Mouse (Mus musculus) stomach, embryonic 15.5 days (tissue): Measurements from ENCODE around the gene Fndc4. TPM values are rescaled to one million over a fixed set of nuclear protein-coding genes. Genes with fewer than 3 reads are reported as not detected.

Experiments used
- ATAC-seq: fragments of 200-750 bp; cut with Nextera tagmentation; 2 replicates; pipeline ENCODE4 v1.8.0; 2017; ENCODE audit warnings: low read depth, moderate number of reproducible peaks, moderate TSS enrichment; ENCODE audit not compliant: insufficient read depth, low FRiP score
- H3K27ac ChIP-seq: fragments of 300-500 bp; sonication (generic); 2 replicates; pipeline ENCODE4 v1.5.1; 2015; ENCODE audit warnings: mild to moderate bottlenecking, inconsistent platforms
- H3K27me3 ChIP-seq: fragments of 300-500 bp; sonication (generic); replicated peaks from 2 replicates; pipeline ENCODE4 v1.6.1; 2015; ENCODE audit warnings: inconsistent platforms
- H3K36me3 ChIP-seq: fragments of 300-500 bp; sonication (generic); 2 replicates; pipeline ENCODE4 v1.6.1; 2015; ENCODE audit warnings: inconsistent platforms
- H3K4me1 ChIP-seq: fragments of 300-500 bp; sonication (generic); 2 replicates; pipeline ENCODE4 v1.6.1; 2015; ENCODE audit warnings: inconsistent platforms
- H3K4me2 ChIP-seq: fragments of 300-500 bp; sonication (generic); 2 replicates; pipeline ENCODE4 v1.6.1; 2015; ENCODE audit warnings: mild to moderate bottlenecking, inconsistent platforms
- H3K4me3 ChIP-seq: fragments of 300-500 bp; sonication (generic); replicated peaks from 2 replicates; pipeline ENCODE4 v1.5.1; 2015; ENCODE audit warnings: inconsistent platforms
- H3K9ac ChIP-seq: fragments of 300-500 bp; sonication (generic); 2 replicates; pipeline ENCODE4 v1.6.1; 2015; ENCODE audit warnings: inconsistent platforms
- H3K9me3 ChIP-seq: fragments of 300-500 bp; sonication (generic); 2 replicates; pipeline ENCODE4 v1.6.1; 2016; ENCODE audit warnings: inconsistent platforms
- WGBS: fragments of 180-500 bp; shearing (Covaris S2); methylation state at CpG from one replicate; pipeline ENCODE4 v1.1.7; 2015; 5-methylcytosine and 5-hydroxymethylcytosine counted together
- polyA plus RNA-seq: library from polyadenylated mRNA; unstranded; fragments of >200 nt; fragmentation: Nextera tagmentation; extraction: Ambion mirVana; gene quantifications from 2 replicates; pipeline ENCODE4 v1.2.1, GENCODE M21; 2015

Fndc4 gene
- polyA plus RNA-seq, 1 experiment from 2014 or later = 38.6 TPM

DNA sequence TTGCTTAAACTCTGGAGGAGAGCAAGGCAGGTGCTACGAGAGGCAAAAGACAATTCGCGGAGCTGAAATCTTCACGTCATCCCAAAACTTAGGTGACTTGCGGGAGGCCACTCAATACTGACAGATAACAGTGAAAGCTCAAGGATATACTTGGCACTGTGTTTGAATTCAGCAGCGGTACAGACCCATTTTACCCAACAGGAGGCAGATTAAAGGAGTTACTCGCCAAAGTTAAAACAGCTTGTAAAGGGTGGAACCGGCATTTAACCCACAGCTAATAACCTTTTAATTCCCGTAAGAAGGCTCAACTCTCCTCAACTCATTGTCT is 4.6 kb downstream of the Fndc4 start:
- Histone ChIP-seq H3K9me3 (no peaks in the 10 kb centered on the region), H3K4me1 (peaks cover 15% of the 10 kb centered on the region; the same call in 1 of the 2 replicates), H3K36me3 (no peaks in the 10 kb centered on the region), H3K9ac (no peak overlapping the region; the same call in 1 of the 2 replicates), H3K27me3 (no peaks in the 10 kb centered on the region), H3K27ac (peak overlapping the region; percentile 82), H3K4me3 (peak overlapping the region; percentile 62), H3K4me2 (peak overlapping the region; percentile 84)
- WGBS = 4% methylated on average over 9 of the region's 9 CpGs
- no peak for ATAC-seq

- WGBS = 2% methylated on average over 45 of the region's 45 CpGs
- peak; percentile 95 for ATAC-seq
- 0 out of 2 replicates have a peak, but pooled peaks cover 2% of the 10 kb centered on the region for H3K36me3 ChIP-seq
Measured at GRCm38 (mm10) chr5:31290521-31291360, 5.1 kb downstream of the Fndc4 start, which contains the start of gene Ift172. TSS of gene Ift172 (minus strand) at chr5:31291116.

DNA sequence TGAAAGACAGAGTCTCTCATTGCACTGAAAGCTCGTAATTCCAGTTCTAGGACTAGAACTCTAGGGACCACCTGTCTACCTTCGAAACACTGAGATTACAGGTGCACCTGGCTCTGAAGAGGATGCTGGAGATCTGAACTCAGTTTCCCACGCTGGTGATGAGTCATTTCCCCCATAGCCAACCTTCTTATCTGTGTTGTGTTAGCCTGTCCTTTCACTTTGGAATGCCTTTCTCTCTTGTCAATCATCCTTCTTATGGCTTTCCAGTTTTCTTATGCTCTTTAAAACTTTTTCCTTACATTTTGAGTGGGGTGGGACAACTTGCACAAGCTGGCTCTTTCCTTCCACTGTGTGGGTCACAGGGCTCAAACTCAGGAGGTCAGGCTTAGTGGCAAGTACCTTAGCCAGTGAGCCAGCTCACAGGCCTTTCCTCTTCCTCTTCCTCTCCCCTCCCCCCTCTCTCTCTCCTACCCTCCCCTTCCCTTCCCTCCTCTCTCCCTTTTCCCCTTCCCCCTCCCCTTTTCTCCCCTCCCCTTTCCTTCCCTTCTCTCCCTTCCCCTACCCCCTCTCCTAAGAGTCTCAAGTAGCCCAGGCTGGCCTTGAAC is 6.2 kb downstream of the Fndc4 start:
- 65% methylated on average over 3 of the region's 3 CpGs for WGBS
- H3K36me3 ChIP-seq = peaks cover 11% of the 10 kb centered on the region; the same call in 1 of the 2 replicates
- no peak overlapping the region for H3K4me3 ChIP-seq
- peaks cover 8% of the 10 kb centered on the region; the same call in 1 of the 2 replicates for H3K4me1 ChIP-seq
- no peak overlapping the region for H3K9ac ChIP-seq
- no peak overlapping the region for H3K27ac ChIP-seq
- no peaks in the 10 kb centered on the region for H3K27me3 ChIP-seq
- peak overlapping the region; percentile 84; the same call in 1 of the 2 replicates for H3K4me2 ChIP-seq
- ATAC-seq = no peak
- no peaks in the 10 kb centered on the region for H3K9me3 ChIP-seq

More at GRCm38 (mm10) chr5:31290521-31291360, 5.1 kb downstream of the Fndc4 start, which contains the start of gene Ift172:
- H3K4me2 ChIP-seq = peak within 1 kb of the TSS; percentile 84
- peak within 1 kb of the TSS; percentile 39; the same call in 1 of the 2 replicates for H3K9ac ChIP-seq
- peak within 1 kb of the TSS; percentile 82 for H3K27ac ChIP-seq
- no peaks in the 10 kb centered on the region for H3K9me3 ChIP-seq
- peak within 1 kb of the TSS; percentile 62 for H3K4me3 ChIP-seq
- no peaks in the 10 kb centered on the region for H3K27me3 ChIP-seq
- peaks cover 15% of the 10 kb centered on the region; the same call in 1 of the 2 replicates for H3K4me1 ChIP-seq

DNA sequence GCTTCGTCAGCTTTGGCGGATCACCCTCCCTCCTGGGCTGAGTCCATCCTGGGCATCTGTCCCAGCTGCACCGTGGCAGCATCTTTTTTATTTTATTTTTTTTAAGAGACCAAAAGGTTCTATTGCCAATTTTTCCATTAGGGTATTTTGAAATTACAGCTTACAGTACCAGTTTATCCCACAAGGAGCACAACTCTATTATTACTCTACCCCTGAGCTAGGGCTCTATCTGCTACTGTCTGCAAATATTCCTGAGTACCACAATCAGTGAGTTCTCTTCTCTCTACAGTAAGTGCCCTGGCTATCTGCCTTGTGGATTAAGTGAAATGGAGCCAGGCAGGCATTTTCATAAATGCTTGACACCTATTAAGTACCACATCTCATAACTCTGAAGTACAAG is 7.2 kb downstream of the Fndc4 start:
- 65% methylated on average over 3 of the region's 3 CpGs for whole genome bisulfite sequencing
- ATAC-seq = no peak
- Histone ChIP-seq H3K4me2 (no peak overlapping the region), H3K36me3 (peaks cover 11% of the 10 kb centered on the region; the same call in 1 of the 2 replicates), H3K4me3 (no peak overlapping the region), H3K27me3 (no peaks in the 10 kb centered on the region), H3K27ac (no peak overlapping the region), H3K9ac (no peak overlapping the region), H3K4me1 (peaks cover 8% of the 10 kb centered on the region; the same call in 1 of the 2 replicates), H3K9me3 (no peaks in the 10 kb centered on the region)

- no peak overlapping the region for H3K9ac ChIP-seq
- no peak overlapping the region for H3K4me3 ChIP-seq
- H3K4me1 ChIP-seq = peaks cover 8% of the 10 kb centered on the region; the same call in 1 of the 2 replicates
- WGBS = 79% methylated on average over 4 of the region's 4 CpGs
- peaks cover 11% of the 10 kb centered on the region; the same call in 1 of the 2 replicates for H3K36me3 ChIP-seq
- H3K27ac ChIP-seq = no peak overlapping the region
- H3K27me3 ChIP-seq = no peaks in the 10 kb centered on the region
- H3K4me2 ChIP-seq = no peak overlapping the region
- no peak for ATAC-seq
- no peaks in the 10 kb centered on the region for H3K9me3 ChIP-seq
Measured at GRCm38 (mm10) chr5:31288225-31288624, 7.7 kb downstream of the Fndc4 start.

DNA sequence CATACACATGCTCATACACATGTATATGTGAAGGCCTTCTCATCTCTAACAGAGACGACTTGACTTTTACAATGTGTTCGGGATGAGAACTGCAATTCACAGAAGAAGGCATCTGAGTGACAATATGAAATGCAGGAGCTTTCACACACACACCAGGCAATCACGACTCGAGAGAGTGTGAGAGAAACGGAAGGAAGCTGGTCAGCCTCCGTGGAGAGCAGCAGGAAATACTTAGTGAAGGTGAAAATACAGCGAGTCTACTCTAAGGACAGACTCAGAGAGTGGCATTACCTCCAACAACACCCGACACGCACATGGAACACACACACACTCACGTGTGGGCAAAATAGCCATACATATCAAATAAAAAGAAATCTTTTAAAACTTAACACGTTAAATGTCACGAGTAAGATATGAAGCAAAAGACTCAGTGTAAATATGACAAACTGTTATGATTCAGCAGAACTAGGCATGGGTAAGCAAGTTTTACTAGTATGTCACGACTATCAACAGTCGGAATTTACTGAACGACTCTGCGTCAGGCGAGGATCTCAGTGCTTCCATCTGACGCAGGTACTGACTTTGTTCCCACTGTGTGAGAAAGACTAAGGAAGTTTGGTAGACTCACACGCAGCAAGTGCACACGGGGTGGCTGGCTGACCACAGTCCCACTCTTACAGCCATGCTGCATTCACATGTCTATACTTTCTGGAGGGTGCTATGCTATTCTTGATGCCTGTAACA is 16.5 kb downstream of the Fndc4 start:
- Histone ChIP-seq H3K9ac (no peak overlapping the region), H3K4me3 (no peak overlapping the region), H3K27me3 (no peaks in the 10 kb centered on the region), H3K9me3 (no peaks in the 10 kb centered on the region), H3K27ac (no peak overlapping the region), H3K4me1 (no peaks in the 10 kb centered on the region), H3K36me3 (peaks cover 31% of the 10 kb centered on the region), H3K4me2 (no peak overlapping the region)
- WGBS = 85% methylated on average over 20 of the region's 20 CpGs
- no peak for ATAC-seq

- WGBS = 82% methylated on average over 6 of the region's 6 CpGs
- H3K27me3 ChIP-seq = no peaks in the 10 kb centered on the region
- H3K4me1 ChIP-seq = no peaks in the 10 kb centered on the region
- H3K27ac ChIP-seq = no peak overlapping the region
- H3K4me2 ChIP-seq = no peak overlapping the region
- peaks cover 20% of the 10 kb centered on the region for H3K36me3 ChIP-seq
- no peaks in the 10 kb centered on the region for H3K9me3 ChIP-seq
- no peak for ATAC-seq
- H3K4me3 ChIP-seq = no peak overlapping the region
- H3K9ac ChIP-seq = no peak overlapping the region
Measured at GRCm38 (mm10) chr5:31273018-31273417, 22.9 kb downstream of the Fndc4 start.

GRCm38 (mm10) chr5:31267686-31268085 is 28.2 kb downstream of the Fndc4 start:
- H3K9ac ChIP-seq = no peak overlapping the region
- 92% methylated on average over 6 of the region's 6 CpGs for WGBS
- H3K4me1 ChIP-seq = no peaks in the 10 kb centered on the region
- H3K27me3 ChIP-seq = no peaks in the 10 kb centered on the region
- no peak overlapping the region for H3K4me2 ChIP-seq
- no peak overlapping the region for H3K4me3 ChIP-seq
- H3K36me3 ChIP-seq = peaks cover 39% of the 10 kb centered on the region
- no peaks in the 10 kb centered on the region for H3K9me3 ChIP-seq
- no peak overlapping the region for H3K27ac ChIP-seq
- no peak for ATAC-seq

GRCm38 (mm10) chr5:31266101-31266500 is 29.8 kb downstream of the Fndc4 start:
- Histone ChIP-seq H3K27ac (no peak overlapping the region), H3K4me1 (no peaks in the 10 kb centered on the region), H3K4me2 (no peak overlapping the region), H3K9ac (no peak overlapping the region), H3K36me3 (peaks cover 36% of the 10 kb centered on the region), H3K27me3 (no peaks in the 10 kb centered on the region), H3K4me3 (no peak overlapping the region), H3K9me3 (no peaks in the 10 kb centered on the region)
- 90% methylated on average over 7 of the region's 7 CpGs for WGBS
- ATAC-seq = no peak; the same call in 1 of the 2 replicates

- no peak for ATAC-seq
- Histone ChIP-seq H3K4me3 (no peak overlapping the region), H3K4me2 (no peak overlapping the region), H3K9ac (no peak overlapping the region), H3K4me1 (0 out of 2 replicates have a peak, but pooled peaks cover 10% of the 10 kb centered on the region), H3K9me3 (no peaks in the 10 kb centered on the region), H3K27ac (no peak overlapping the region), H3K36me3 (peaks cover 18% of the 10 kb centered on the region; the same call in 1 of the 2 replicates), H3K27me3 (no peaks in the 10 kb centered on the region)
- WGBS = 81% methylated on average over 11 of the region's 11 CpGs
Measured at GRCm38 (mm10) chr5:31257616-31258015, 38.3 kb downstream of the Fndc4 start.

DNA sequence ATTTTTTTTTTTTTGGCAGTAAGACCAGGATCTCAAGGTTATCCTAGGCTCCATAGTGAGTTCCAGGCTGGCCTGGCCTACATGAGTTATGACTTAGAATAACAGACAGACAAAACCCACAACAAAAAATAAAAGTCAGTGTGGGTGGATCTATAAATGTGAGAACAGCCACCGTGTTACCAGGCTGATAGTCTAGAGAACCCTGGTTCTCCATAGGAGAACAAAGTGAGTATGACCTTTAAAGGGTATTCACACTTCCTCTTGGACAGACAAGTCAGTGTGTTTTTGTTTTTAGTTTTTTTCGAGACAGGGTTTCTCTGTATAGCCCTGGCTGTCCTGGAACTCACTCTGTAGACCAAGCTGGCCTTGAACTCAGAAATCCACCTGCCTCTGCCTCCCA is 39.9 kb downstream of the Fndc4 start:
- Histone ChIP-seq H3K36me3 (peaks cover 23% of the 10 kb centered on the region), H3K9me3 (no peaks in the 10 kb centered on the region), H3K4me2 (no peak overlapping the region), H3K4me1 (peaks cover 15% of the 10 kb centered on the region), H3K27ac (no peak overlapping the region), H3K4me3 (no peak overlapping the region), H3K9ac (no peak overlapping the region), H3K27me3 (no peaks in the 10 kb centered on the region)
- ATAC-seq = no peak
- 83% methylated on average over 2 of the region's 2 CpGs for WGBS
